In the genomic region with DNA sequence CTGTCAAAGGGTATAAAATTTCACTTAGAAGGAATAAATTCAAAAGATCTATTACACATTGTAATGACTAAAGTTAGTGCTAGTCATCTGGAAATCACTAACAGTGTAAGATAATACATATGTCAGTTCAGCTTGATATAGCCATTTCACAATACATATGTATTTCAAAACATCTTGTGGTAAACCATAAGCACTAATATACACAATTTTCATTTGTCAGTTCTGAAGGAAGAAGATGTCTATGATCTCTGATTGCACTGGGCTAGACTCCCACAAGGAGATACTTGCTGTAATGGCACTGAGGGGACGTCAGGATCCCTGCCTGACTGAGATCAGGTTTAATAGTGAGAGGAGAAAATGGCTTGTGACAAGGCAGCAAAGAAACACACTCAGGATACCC, we compare ENCODE assay signal across 20 mouse cellular contexts. TPM values are rescaled to one million over a fixed set of nuclear protein-coding genes. Genes with fewer than 3 reads are reported as not detected.
"Had no signal": no experiment of that assay in that cellular context is flagged by ENCODE, and none has a peak within 500 bp of the region (broad histone marks: within the 10 kb centered on the region; RNA-seq: fewer than 3 reads in every experiment).

No protein-coding gene starts in this region.

- H3K9ac ChIP-seq: liver, embryonic 15.5 days; liver, postnatal 0 days; lung, embryonic 15.5 days; midbrain, embryonic 13.5 days; midbrain, embryonic 15.5 days; neural tube, embryonic 12.5 days had no signal

- H3K27me3 ChIP-seq: liver, embryonic 15.5 days; lung, embryonic 15.5 days; megakaryocyte, embryonic 14.5 days; midbrain, embryonic 13.5 days; midbrain, embryonic 15.5 days; neural tube, embryonic 12.5 days had no signal

- H3K4me1 ChIP-seq: liver, embryonic 15.5 days; midbrain, embryonic 13.5 days; midbrain, embryonic 15.5 days; neural tube, embryonic 12.5 days had no signal

- H3K27ac ChIP-seq: liver, embryonic 15.5 days; lung, embryonic 15.5 days; macrophage; midbrain, embryonic 13.5 days; midbrain, embryonic 15.5 days; neural tube, embryonic 12.5 days had no signal

- H3K4me3 ChIP-seq: liver, embryonic 15.5 days; lung, embryonic 15.5 days; megakaryocyte, embryonic 14.5 days; midbrain, embryonic 13.5 days; midbrain, embryonic 15.5 days; neural tube, embryonic 12.5 days had no signal

- ATAC-seq: liver, postnatal 0 days; lung, postnatal 0 days; midbrain, embryonic 13.5 days; midbrain, embryonic 15.5 days had no signal

- DNase-seq: liver, postnatal 0 days; lung, adult 2 months; lung, postnatal 14 days; lung, postnatal 36 days; right cerebral cortex, postnatal 14 days; spleen, adult 18-20 months; thymus, adult 18-20 months; thymus, postnatal 14 days; thymus, postnatal 36 days had no signal

- H3K36me3 ChIP-seq: liver, embryonic 15.5 days; lung, embryonic 15.5 days; midbrain, embryonic 13.5 days; midbrain, embryonic 15.5 days; neural tube, embryonic 12.5 days had no signal

RNA-seq across cellular contexts. Expression of gene E130114P18Rik, which starts 44.5 kb away (rescaled TPM):
- total RNA-seq: monocyte, adult 5-6 weeks; neutrophil, adult 5-6 weeks had no signal
- polyA plus RNA-seq: liver, postnatal 0 days; macrophage; small intestine, adult 2 months had no signal
